Mouse (Mus musculus): ENCODE results near the gene Drc1. TPM values are rescaled to one million over a fixed set of nuclear protein-coding genes. Genes with fewer than 3 reads are reported as not detected.

Drc1 gene
- total RNA-seq, 2 experiments from 2014 or later = 0.26 to 0.43 TPM

DNA sequence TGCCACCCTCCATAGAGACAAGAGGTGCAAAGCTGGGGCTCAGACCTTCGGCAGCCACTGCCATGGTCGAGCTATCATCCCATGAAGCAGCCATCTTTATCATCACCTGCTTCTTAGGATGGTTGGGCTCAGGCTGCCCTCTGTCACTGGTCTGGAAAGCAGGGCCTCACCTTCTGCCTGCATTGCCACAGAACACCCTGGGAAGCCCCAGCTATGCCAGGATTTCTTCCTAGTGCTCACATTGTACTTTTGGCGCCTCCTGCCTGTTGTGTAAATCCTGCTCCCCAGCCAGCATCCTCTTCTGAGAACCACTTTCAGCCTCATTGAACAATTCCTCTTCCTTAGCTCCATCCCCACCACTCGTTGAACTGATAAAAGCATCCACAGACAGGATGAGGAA, 134.7 kb downstream of the Drc1 start:
- DNase-seq = no peak

Other genes with a start within 250 kb of the Drc1 start
- gene Tyms, start 207.8 kb upstream of the Drc1 start, total RNA-seq (2021) = 10 to 100 TPM; 21.3 to 22.2 TPM
- gene Garem2, start 176.2 kb upstream of the Drc1 start, total RNA-seq (2021) = not detected
- gene 3110082J24Rik, start 175.3 kb upstream of the Drc1 start, total RNA-seq (2021) = not detected
- 100 to 1,000 TPM; 505 to 525 TPM for gene Hadha, start 126.2 kb upstream of the Drc1 start, total RNA-seq (2021)
- gene Hadhb, start 126.1 kb upstream of the Drc1 start, total RNA-seq (2021) = 100 to 1,000 TPM; 827 to 996 TPM
- gene Adgrf3, start 75.7 kb upstream of the Drc1 start, total RNA-seq (2021) = not detected
- gene Selenoi, start 48.8 kb upstream of the Drc1 start, total RNA-seq (2021) = 10 to 100 TPM; 24.2 to 25.9 TPM
- gene Otof, start 180.5 kb downstream of the Drc1 start, total RNA-seq (2021) = under 1 TPM; 0.07 to 0.10 TPM
- gene 1700001C02Rik, start 184.7 kb downstream of the Drc1 start, total RNA-seq (2021) = not detected